Mouse (Mus musculus): ENCODE measurements around the gene Mtfp1. TPM values are rescaled to one million over a fixed set of nuclear protein-coding genes. Genes with fewer than 3 reads are reported as not detected.
A peak's percentile ranks its signal among the peaks of the same experiment; 100 is the strongest.
"Not testable (repeated sequence)": the region's sequence is repeated elsewhere in the genome, so short reads cannot be mapped to it uniquely, and the experiment has no call there.

The Mtfp1 gene
- 6.3 and 7.4 TPM in 2 replicates for polyA plus RNA-seq (2015; fragmentation: Nextera tagmentation; extraction: Ambion mirVana)

GRCm38 (mm10) chr11:4095171-4096053, at the start of gene Mtfp1:
Gene Mtfp1, minus strand, starts transcription at chr11:4095445.
- 7% methylated on average over 34 of the region's 34 CpGs for WGBS

DNA sequence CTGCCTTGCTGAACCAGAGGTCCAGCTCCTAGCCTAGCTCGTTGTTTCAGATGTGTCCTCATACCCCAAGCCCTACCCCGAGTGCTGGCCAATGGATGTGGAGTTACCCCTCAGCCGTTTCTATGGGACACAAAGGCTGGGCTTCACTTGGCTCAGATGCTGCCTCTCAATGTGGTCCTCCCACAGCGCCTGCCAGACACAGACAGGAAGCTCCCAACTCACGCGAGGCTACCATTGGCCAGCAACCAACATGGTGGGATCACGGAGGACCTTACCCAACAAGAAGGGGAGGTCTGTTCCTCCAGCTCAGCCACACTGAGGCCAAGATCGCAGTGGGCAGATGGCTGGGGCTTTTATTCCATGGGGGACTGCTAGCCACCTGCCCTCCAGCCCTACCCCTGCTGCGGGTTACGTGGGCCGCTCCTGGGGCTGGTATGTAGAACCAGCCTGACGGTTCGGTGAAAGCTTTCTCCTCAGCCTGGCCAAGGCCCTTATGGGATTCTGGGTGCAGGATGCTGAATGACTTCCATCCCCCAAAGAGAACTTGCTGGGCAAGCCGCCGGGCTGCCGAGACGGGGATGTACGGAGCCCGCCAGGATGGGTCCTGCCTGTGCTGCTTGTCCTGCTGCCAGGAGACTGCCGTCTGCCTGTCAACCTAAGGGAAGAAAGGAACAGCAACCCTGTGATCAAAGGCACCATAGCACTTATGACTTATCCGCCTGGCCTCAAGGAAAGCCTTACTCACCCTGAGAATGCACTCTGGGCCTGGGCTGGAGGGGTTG, 48.2 kb upstream of the Mtfp1 start:
- Histone ChIP-seq H3K9ac (no peak overlapping the region), H3K4me2 (replicated peaks) (no peak overlapping the region), H3K36me3 (peaks cover 89% of the 10 kb centered on the region), H3K9me3 (no peaks in the 10 kb centered on the region), H3K27me3 (no peaks in the 10 kb centered on the region), H3K4me1 (no peaks in the 10 kb centered on the region; the same call in 1 of the 2 replicates), H3K27ac (no peak overlapping the region), H3K4me3 (no peak overlapping the region)
- ATAC-seq (ENCODE audit: low FRiP score, low read depth) = no peak
- WGBS = 86% methylated on average over 21 of the region's 21 CpGs

More at GRCm38 (mm10) chr11:4095171-4096053, at the start of gene Mtfp1:
- H3K36me3 ChIP-seq = peaks cover 14% of the 10 kb centered on the region
- peak within 1 kb of the TSS; percentile 70; the same call in 1 of the 2 replicates for H3K27ac ChIP-seq
- peak within 1 kb of the TSS; percentile 67 for H3K9ac ChIP-seq
- peaks cover 25% of the 10 kb centered on the region for H3K4me1 ChIP-seq
- peak within 1 kb of the TSS; percentile 90 for H3K4me2 ChIP-seq (replicated peaks)
- H3K4me3 ChIP-seq = peak within 1 kb of the TSS; percentile 52
- no peaks in the 10 kb centered on the region for H3K9me3 ChIP-seq
- ATAC-seq (ENCODE audit: low FRiP score, low read depth) = no peak
- no peaks in the 10 kb centered on the region for H3K27me3 ChIP-seq

- no peak; the same call in 1 of the 2 replicates for ATAC-seq (ENCODE audit: low FRiP score, low read depth)
- Histone ChIP-seq H3K9ac (no peak overlapping the region), H3K9me3 (no peaks in the 10 kb centered on the region), H3K36me3 (peaks cover 93% of the 10 kb centered on the region), H3K4me2 (replicated peaks) (no peak overlapping the region), H3K27me3 (no peaks in the 10 kb centered on the region), H3K27ac (no peak overlapping the region), H3K4me3 (no peak overlapping the region), H3K4me1 (no peaks in the 10 kb centered on the region)
- 86% methylated on average over 4 of the region's 4 CpGs for WGBS
Observed at GRCm38 (mm10) chr11:4142352-4142751, 47.1 kb upstream of the Mtfp1 start.

DNA sequence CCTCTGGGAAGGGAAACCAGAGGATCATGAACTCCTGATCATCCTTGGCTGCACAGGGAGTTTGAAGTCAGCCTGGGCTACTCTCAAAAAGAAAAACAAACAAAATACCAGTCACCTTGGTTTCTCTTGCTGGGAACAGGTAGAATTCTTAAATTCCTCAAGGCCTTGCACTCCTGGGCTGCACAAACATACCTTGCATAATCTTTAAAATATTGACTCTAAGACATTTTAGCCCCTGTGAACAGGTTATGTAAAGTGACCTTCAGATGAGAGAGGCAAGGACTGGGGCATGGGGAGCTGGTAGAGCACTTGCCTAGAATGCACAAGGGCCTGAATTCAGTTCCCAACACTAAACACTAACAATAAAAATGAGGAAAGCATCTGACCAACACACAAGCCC, 46.3 kb upstream of the Mtfp1 start:
- H3K4me2 ChIP-seq (replicated peaks) = no peak overlapping the region
- no peak overlapping the region; the same call in 1 of the 2 replicates for H3K9ac ChIP-seq
- no peaks in the 10 kb centered on the region for H3K9me3 ChIP-seq
- no peak overlapping the region for H3K27ac ChIP-seq
- H3K36me3 ChIP-seq = peaks cover 98% of the 10 kb centered on the region
- H3K4me3 ChIP-seq = no peak overlapping the region
- ATAC-seq (ENCODE audit: low FRiP score, low read depth) = no peak
- peaks cover 5% of the 10 kb centered on the region for H3K4me1 ChIP-seq
- no peaks in the 10 kb centered on the region for H3K27me3 ChIP-seq

DNA sequence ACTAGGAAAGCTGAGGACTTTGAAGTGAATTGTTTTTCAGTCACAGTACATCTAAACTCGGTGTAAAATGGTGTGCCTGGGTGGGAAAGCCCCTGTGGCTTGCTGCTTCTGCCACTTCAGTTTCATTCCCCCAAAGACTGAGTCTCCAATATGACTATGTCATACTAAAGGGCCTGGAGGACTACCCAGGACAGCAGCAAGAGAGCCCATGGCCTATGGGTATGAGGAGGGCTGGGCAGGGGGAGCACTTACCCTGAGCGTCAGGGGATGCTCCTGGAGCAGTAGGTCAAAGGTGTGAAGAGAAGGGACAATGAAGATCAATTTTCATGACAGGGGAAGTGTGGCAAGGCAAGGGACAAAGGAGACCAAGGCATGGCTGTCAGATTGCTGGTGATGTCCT, 43.7 kb upstream of the Mtfp1 start:
- H3K4me2 ChIP-seq (replicated peaks) = no peak overlapping the region
- no peak overlapping the region for H3K4me3 ChIP-seq
- peaks cover 14% of the 10 kb centered on the region for H3K4me1 ChIP-seq
- H3K9me3 ChIP-seq = no peaks in the 10 kb centered on the region
- no peak for ATAC-seq (ENCODE audit: low FRiP score, low read depth)
- no peaks in the 10 kb centered on the region for H3K27me3 ChIP-seq
- H3K27ac ChIP-seq = no peak overlapping the region
- H3K9ac ChIP-seq = no peak overlapping the region
- H3K36me3 ChIP-seq = peaks cover 76% of the 10 kb centered on the region
- WGBS = 56% methylated on average over 2 of the region's 2 CpGs

GRCm38 (mm10) chr11:4134986-4135935, 40.0 kb upstream of the Mtfp1 start, which contains the start of gene Rnf215:
Gene Rnf215, plus strand, starts transcription at chr11:4135202.
- Histone ChIP-seq H3K9ac (peak within 1 kb of the TSS; percentile 96), H3K36me3 (peaks cover 39% of the 10 kb centered on the region), H3K4me1 (peaks cover 14% of the 10 kb centered on the region), H3K27ac (peak within 1 kb of the TSS; percentile 74; the same call in 1 of the 2 replicates), H3K9me3 (peaks cover 3% of the 10 kb centered on the region; the same call in 1 of the 2 replicates), H3K4me2 (replicated peaks) (peak within 1 kb of the TSS; percentile 93), H3K27me3 (no peaks in the 10 kb centered on the region), H3K4me3 (peak within 1 kb of the TSS; percentile 84)
- WGBS = 2% methylated on average over 66 of the region's 66 CpGs
- ATAC-seq (ENCODE audit: low FRiP score, low read depth) = peak; percentile 94

- Histone ChIP-seq H3K27me3 (no peaks in the 10 kb centered on the region), H3K36me3 (peaks cover 31% of the 10 kb centered on the region), H3K9me3 (peaks cover 3% of the 10 kb centered on the region; the same call in 1 of the 2 replicates), H3K9ac (peak overlapping the region; percentile 39; the same call in 1 of the 2 replicates), H3K4me3 (peak overlapping the region; percentile 84; the same call in 1 of the 2 replicates), H3K4me2 (replicated peaks) (peak overlapping the region; percentile 93), H3K4me1 (peaks cover 14% of the 10 kb centered on the region), H3K27ac (no peak overlapping the region)
- ATAC-seq (ENCODE audit: low FRiP score, low read depth) = no peak
- WGBS = 55% methylated on average over 6 of the region's 6 CpGs
Observed at GRCm38 (mm10) chr11:4134400-4134799, 39.2 kb upstream of the Mtfp1 start.

- Histone ChIP-seq H3K27ac (no peak overlapping the region), H3K4me1 (peaks cover 14% of the 10 kb centered on the region), H3K9me3 (peaks cover 3% of the 10 kb centered on the region; the same call in 1 of the 2 replicates), H3K36me3 (peaks cover 21% of the 10 kb centered on the region), H3K27me3 (no peaks in the 10 kb centered on the region), H3K4me2 (replicated peaks) (no peak overlapping the region), H3K9ac (no peak overlapping the region), H3K4me3 (no peak overlapping the region)
- ATAC-seq (ENCODE audit: low FRiP score, low read depth) = no peak
- 52% methylated on average over 3 of the region's 3 CpGs for WGBS
Observed at GRCm38 (mm10) chr11:4133450-4133849, 38.2 kb upstream of the Mtfp1 start.

DNA sequence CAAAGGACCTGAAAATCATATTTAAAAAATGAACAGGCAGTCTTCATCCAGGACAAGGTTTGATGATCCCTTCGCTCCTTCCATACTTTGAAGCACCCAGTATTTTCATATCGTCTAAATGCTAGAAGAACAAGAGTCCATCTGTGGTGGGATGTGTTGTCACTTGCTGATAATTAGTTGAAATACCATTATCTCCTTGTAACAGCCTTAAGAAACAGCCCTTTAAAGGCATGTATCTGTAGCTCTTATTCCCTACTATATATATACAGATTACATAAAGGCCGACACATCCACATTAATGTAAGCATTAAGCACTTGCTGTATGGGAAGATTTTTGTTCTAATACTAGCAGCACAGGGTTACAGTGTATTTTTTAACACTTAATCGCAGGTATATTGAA, 33.2 kb upstream of the Mtfp1 start:
- WGBS = 88% methylated on average over 4 of the region's 4 CpGs
- not testable (repeated sequence) for H3K4me2 ChIP-seq (replicated peaks); H3K36me3 ChIP-seq; H3K27ac ChIP-seq; ATAC-seq (ENCODE audit: low FRiP score, low read depth); H3K27me3 ChIP-seq; H3K4me3 ChIP-seq; H3K4me1 ChIP-seq; H3K9ac ChIP-seq
- H3K9me3 ChIP-seq = peaks cover 23% of the 10 kb centered on the region

DNA sequence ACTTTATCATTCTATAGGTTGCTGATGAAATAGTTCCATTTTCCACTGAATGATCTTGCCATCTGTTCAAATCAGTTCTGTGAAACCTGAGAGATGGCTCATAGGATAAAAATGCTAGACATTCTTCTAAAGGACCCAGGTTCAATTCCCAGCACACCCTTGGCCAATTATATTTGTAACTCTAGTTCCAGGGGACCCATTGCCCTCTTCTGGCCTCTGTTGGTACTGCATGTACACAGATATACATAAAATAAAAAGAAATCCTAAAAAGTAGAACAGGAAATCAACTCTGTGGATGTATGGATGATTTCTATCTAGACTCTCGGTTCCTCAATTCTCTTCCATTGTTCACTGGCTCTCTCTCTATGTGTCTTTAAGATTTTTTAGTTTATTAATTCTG, 31.8 kb upstream of the Mtfp1 start:
- H3K9ac ChIP-seq = no peak overlapping the region
- H3K27ac ChIP-seq = no peak overlapping the region
- no peak overlapping the region for H3K4me3 ChIP-seq
- no peak for ATAC-seq (ENCODE audit: low FRiP score, low read depth)
- H3K27me3 ChIP-seq = no peaks in the 10 kb centered on the region
- peaks cover 20% of the 10 kb centered on the region; the same call in 1 of the 2 replicates for H3K9me3 ChIP-seq
- no peaks in the 10 kb centered on the region for H3K36me3 ChIP-seq
- WGBS = 89% methylated on average over 1 of the region's 1 CpGs
- no peaks in the 10 kb centered on the region for H3K4me1 ChIP-seq
- no peak overlapping the region for H3K4me2 ChIP-seq (replicated peaks)

DNA sequence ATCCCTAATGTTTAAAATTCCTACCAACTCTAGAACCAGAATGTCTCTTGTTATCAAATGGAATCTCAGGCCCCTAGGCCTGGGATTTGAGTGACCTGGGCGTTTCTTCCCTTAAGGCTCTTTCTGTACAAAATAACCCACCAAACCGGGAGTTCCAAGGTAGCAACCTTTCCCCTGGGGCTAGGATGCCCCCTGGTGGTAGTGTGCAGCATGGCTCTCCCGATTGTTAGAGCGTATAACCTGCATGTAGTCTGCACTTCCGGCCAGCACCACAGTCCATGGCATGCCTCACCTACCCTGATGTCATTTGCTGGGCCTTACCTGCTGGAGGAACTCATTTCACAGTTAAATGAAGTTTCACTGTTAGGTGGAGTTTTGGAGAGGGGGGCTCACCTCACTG, 28.7 kb upstream of the Mtfp1 start:
- Histone ChIP-seq H3K27me3 (peaks cover 22% of the 10 kb centered on the region), H3K4me3 (no peak overlapping the region), H3K9me3 (peaks cover 20% of the 10 kb centered on the region; the same call in 1 of the 2 replicates), H3K4me2 (replicated peaks) (no peak overlapping the region), H3K27ac (no peak overlapping the region), H3K4me1 (peaks cover 2% of the 10 kb centered on the region), H3K36me3 (no peaks in the 10 kb centered on the region), H3K9ac (no peak overlapping the region)
- no peak for ATAC-seq (ENCODE audit: low FRiP score, low read depth)
- 50% methylated on average over 5 of the region's 5 CpGs for WGBS
